Mouse (Mus musculus): Measurements from ENCODE around the gene Sox10.

GRCm38 (mm10) chr15:79202575-79202974 lies 37.5 kb upstream of the Sox10 start:
- TF ChIP-seq EP300 (optimal IDR thresholded peaks at IDR 0.05), result no peak
- no peak for TF ChIP-seq CTCF (IDR thresholded peaks at IDR 0.05; ENCODE audit: low read depth)
